Mouse (Mus musculus): ENCODE measurements at regions not wholly inside any gene's neighbourhood (a gene's known extent, or its start where the extent isn't known, plus 50 kb on each side); places are given as distances from the start of the nearest gene placed in this dataset.

DNA sequence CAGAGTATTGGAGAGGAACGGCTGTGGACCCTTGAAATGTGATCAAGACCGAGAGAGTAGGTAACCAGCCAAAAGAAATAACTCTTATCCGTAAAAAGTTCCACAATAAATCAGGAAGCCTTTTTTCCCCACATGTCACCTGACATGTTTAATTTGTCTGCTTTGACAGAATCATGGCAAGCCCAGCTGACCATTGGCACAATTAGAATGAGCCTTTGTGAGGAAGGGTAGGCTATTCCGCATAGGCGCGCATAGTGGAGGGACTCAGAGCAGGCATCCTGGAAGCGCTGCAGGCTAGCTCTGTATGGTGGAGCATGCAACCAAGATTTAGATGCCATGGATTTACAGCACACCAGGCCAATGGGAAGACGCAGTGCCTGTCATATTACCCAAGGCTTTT is 316.5 kb upstream of the Npvf start:
- no peak for DNase-seq (ENCODE audit: low read depth, low spot score)

DNA sequence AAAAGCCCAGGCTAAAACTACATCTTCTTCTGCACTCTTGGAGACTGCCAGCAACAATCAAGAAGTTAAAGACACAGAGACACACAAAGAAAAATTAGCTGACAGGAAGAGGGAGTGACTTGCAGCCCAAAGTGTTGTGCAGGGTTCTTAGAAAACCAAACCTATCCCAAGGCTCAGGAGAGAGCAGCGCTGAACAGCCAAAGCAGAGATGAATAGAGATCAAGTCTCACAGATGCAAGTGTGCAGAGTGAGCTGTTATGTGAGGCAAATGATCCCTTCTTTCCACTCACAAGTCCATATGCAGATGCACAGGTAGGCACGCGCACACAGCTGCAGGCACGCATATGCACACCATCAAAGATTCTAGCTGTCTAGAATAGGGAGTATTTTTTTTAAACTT is 318.0 kb upstream of the Npvf start:
- DNase-seq (ENCODE audit: low read depth, low spot score), result no peak

DNA sequence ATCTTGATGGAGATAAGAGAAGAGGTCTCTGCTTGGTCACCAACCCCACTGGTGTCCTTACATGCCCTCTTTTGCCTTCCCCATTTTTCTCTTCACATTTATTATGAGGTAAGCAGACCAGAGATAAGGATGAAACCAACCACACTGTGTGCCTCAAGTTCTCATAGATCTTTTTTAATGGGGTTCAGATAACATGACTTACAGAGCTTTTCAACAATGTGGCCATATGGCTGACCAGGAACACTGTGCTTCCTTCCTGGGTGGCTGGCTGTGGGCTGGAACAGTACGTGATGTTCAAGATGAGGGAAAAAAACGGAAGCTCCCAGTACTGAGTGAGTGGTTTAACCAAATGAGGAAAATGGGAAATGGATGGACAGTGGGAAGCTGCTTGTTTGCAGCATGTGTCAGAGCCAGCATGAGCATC is 319.0 kb upstream of the Npvf start:
- DNase-seq (ENCODE audit: low read depth, low spot score), result no peak

DNA sequence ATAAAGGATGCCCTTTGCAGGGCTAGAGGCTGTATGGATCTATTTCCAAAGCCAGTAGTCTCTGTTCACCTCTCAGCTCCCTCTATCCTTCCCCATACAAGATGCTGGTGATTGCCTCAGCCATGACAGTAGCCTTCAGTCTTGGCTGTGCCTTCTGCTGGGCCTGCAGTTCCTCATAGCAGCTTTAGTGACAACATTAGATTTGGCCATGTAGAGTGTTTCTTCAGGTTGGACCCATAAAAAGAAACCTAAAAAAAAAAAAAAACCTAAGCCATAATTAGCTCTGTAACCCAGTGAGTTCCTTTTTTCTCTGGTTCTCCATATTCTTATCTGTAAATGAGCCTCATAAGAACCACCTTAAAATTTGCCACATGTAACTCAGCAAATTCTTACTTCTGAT is 319.6 kb upstream of the Npvf start:
- no peak for DNase-seq (ENCODE audit: low read depth, low spot score)

DNA sequence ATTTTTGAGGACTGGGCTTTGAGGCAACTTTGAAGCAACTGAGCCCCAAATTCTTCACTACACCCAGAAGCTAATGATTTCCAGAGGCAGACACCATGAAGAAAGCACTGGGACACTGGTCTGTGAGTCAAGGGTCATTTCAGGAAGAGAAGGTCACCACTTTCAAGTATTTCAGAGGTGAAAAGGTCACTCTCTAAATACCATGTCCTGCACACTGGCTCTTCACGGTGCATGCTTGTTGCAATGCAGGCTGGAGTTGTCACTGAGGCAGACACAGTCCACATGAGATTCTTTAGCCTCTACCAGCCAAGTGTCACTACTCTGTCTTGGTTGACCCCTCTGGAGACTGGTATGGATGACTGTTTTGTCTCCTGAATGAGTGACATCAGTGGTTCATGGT is 320.7 kb upstream of the Npvf start:
- no peak for DNase-seq (ENCODE audit: low read depth, low spot score)

DNA sequence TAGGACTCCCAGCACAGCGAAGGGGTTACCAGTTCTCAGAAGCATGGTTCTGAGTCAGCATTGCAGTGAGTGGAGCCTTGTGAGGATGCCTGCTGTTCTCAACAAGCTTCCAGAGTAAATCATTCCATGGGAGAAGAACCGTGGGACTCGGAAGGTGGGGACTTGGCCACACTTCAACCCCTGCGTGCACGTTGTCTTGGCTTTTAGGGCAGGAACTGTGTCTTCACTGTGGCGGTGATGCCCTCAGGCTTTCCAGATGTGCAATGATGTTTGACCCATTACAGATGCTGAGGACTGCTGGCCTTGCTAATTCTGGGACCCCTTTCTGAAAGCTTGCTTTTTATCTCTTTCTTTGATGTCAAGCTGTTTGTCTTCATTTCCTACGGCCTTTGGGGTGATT is 322.7 kb upstream of the Npvf start:
- peak; percentile 49 for DNase-seq (ENCODE audit: low read depth, low spot score)

DNA sequence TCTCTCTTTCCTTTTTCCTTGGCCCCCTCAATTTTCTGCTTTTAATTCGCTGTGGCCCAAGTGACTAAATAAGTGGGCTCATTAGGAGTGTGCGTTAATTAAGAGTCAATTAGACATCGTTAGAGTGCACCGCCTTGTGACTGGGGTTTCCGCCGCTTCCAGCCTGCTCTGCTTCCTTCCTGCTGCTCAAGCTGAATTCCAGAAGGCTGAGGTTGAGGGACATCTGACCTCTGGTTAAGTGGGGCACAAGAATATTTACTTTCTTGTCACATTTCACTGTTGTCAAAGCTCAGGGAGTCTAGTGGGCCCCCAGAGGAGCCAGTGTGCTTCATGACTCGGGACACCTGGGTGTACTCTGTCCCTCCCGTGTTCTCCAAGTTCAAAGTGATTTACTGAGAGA is 323.1 kb upstream of the Npvf start:
- DNase-seq (ENCODE audit: low read depth, low spot score), result no peak

DNA sequence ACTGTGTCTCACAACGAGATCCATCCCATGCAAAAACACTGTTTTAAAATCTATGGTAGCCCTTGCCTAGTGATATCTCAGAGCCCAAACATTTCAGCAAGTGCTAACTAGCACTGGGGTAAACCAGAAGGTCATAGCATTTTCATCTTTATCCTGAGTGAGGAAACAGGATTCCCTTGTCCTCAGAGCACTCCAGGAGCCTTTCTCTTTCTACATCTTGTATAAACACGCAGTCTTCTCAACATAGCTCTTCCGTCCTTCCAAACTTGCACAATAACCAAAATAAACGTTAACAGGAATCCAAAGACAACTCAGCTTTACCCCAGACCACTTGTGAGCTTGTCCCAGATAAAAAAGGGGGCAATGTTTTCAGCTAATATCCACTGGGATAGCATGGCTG is 323.8 kb upstream of the Npvf start:
- no peak for DNase-seq (ENCODE audit: low read depth, low spot score)

DNA sequence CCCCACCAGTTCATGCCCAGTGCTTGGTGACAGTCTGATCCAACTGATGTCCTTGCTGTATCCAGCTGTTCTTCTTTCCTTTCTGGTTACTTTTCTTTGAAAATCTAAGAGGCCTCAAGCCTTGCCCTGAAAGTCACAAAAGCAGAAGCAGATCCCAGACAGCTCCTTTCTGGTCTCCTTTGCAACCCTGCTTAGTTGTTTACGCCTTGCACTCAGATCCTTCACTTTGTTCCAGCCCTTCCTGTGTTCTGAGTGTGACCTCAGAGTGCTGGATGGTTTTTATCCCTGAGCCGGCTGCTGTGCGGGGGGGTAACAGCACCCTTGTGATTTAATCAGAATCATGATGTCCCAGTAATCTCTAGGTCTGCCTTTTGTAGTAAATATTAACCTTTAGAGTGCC is 324.3 kb upstream of the Npvf start:
- no peak for DNase-seq (ENCODE audit: low read depth, low spot score)

DNA sequence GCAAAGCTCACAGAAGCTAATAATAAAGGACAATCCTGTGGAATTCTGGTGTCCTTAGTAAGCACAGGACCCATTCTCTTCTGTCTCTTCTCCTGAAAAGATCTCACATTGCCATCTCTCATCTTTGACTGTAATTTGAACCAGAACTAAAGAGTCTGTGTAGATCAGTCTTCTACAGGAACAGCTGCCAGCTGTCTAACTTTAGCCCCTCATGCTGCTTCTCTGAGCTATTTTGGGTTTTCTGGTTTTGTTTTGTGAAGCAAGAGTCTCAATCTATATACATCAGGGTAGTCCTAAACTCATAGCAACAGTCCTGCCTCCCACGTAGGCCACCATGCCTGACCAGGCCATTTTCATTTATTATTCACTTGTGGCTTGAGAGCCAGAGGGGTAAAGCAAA is 325.5 kb upstream of the Npvf start:
- DNase-seq (ENCODE audit: low read depth, low spot score), result no peak

DNA sequence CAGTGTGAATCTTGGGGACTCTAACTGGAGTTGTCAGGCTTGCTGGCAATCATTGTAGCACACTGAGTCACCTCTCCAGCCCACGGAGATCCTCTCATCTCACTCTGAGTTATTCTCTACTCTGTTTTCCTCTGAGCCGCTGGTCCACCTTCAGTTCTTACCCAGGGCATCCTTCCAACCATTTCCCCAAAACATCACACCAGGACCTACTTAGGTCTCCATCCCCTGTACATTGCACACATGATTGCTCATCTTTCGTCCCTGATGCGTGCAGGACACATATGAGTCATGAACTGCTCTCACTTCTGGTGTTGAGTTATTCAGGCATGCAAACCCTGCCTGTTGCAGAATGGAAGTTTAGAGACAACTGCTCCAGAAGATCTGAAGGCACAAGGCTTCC is 326.1 kb upstream of the Npvf start:
- DNase-seq (ENCODE audit: low read depth, low spot score), result no peak

DNA sequence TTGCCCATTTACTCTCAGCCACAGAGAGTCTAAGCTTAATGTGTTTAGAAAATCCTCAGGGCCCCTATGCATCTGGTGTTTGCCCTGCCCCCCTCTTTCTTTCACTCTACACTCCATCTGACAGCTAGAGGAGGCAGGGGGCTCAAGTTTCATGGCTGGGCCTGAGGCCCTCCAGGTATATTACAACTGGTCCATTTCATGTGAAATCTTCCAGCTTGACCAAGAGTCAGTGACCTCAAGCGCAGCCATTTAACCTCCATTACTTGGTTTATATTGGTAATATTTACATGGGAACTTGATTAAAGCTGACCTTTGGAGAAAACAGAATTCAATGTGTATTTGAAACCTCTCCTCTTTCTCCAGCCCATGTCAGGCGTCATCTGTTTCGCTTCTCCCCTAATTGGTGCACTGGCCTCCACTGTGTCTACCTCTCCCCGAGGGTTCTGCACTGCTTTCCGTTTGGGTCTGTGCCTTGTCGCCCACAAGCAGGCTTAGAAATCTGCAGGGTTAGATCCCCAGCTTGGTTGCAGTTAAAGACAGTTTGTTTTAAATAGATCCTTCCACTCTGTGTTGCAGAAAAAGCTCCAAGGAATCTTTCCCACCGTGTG is 327.6 kb upstream of the Npvf start:
- DNase-seq (ENCODE audit: low read depth, low spot score), result peak; percentile 77

DNA sequence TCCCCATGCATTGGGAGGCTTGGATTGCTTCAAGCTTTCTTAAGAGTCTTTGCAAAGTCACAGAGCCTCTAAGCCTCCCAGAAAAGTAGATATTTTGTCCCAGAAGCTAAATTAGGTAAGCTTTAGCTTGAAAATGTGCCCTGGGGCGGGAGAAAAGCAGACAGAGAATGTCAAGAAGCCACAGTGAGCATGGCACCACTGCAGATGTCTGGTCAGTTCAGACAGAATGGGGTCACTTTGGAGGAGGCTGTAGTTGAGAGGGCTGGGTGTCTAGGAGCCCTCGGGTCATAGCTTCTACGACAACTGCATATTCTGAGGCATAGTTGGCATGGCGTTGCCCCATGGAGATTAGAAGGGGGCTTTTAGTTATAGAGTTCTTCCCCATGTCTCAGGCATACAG is 328.6 kb upstream of the Npvf start:
- no peak for DNase-seq (ENCODE audit: low read depth, low spot score)

DNA sequence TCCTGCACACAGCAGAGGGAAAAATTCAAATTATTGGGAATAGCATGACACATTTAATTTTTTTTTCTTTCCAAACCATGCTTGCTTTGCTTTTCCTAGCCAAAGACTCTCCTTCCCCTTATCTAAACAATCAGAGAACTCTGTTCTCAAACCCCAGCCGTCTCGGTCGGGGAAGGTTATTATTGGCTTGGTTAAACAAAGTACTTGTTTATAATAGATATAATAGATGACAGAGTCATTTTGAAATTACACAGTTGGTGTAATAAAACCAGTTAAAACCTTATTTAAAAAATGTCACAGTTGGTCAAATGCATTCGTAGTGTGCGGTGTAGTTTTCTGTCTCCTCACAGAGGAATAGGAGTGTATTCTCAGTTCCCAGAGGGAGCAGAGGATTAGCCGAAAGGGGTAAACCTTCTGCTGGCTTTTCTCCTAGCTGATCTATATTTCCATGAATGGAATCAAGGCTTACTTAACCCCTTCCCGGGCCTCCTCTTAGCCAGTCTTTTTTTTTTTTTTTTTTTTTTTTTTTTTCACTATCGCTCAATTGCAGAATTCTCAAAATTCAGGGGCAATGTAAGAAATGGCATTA is 329.4 kb upstream of the Npvf start:
- no peak for DNase-seq (ENCODE audit: low read depth, low spot score)

DNA sequence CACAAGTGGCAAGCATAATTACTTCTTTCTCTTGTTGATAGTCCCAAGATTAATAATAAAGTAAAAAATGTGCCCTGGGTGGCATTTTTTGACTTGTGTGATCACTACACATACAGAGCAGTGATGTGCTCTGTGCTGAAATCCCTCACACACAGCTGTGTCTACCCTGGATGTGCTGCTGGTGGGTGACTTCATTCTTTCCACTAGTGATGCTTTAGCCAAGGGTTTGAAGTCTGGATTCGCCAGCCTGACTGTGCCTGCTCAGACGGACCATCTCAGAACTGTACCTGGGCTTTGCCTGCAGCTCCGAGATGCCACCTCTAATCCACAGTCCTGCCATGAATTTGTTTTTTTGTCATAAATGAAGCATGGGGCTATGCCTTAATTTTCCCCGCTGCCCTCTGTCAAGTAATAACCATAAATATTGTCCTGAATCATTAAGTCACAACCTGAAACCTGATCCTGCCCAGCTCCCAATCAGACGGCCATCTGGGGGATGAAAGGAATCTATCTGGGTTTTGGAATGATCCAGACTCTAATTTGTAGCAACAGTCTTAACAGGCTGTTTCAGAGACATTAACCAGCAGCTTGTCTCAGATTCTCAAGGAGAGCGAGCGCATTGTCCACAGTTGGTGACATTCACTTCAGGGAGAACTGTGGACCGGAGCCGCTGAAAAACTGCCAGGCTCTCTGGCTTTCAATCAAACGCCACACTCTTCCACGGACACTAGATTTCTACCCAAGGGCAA is 330.1 kb upstream of the Npvf start:
- DNase-seq (ENCODE audit: low read depth, low spot score), result peak; percentile 85

DNA sequence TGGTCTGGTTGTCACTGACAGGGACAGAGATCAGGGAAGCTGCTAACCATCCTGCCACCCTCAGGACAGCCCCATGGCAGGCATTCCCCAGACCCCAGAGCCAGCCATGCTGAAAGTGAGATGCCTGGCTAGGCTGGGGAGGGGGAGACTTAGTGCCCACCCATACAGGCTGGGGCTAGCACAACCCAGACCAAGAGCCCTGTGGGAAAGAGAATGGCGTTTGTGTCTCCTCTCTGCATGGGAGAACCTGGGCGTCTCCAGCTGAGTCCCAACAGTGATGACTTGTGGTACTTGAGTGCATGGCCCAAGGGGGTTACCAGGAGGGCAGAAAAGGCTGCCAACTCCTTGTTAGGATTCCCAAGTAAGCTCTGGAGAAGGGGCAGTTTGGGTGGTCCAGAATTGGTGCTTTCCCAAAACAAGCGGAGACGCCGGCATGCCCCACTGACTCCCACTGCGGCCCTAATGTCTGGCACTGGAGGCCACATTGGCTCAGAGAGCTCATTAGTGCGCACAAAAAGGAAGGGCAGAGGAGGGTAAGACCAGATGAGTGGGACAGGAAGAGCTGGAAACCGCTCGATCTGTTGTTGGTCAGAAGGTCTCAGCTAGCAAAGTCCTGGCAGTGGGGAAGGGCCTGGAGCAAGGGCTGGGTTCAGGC is 332.2 kb upstream of the Npvf start:
- peak; percentile 61 for DNase-seq (ENCODE audit: low read depth, low spot score)

DNA sequence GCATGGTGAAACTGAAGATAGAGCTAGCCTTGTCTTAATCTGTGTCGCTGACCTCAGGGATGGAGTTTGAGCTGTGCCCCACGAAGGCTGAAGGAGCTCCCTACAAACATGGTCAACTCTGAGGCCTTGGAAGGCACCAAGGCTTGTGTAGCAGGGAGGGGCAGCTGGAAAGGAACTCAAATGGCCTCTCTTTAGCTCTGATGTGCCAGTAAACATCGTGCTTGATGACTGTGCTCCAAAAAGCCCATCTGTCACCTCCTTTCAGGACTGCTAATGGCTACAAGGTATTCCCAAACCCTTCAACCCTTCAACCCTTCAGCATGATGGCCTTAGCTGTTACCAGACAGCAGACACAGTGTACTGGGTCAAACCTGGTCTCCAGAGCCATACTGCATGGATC is 334.3 kb upstream of the Npvf start:
- DNase-seq (ENCODE audit: low read depth, low spot score), result no peak

DNA sequence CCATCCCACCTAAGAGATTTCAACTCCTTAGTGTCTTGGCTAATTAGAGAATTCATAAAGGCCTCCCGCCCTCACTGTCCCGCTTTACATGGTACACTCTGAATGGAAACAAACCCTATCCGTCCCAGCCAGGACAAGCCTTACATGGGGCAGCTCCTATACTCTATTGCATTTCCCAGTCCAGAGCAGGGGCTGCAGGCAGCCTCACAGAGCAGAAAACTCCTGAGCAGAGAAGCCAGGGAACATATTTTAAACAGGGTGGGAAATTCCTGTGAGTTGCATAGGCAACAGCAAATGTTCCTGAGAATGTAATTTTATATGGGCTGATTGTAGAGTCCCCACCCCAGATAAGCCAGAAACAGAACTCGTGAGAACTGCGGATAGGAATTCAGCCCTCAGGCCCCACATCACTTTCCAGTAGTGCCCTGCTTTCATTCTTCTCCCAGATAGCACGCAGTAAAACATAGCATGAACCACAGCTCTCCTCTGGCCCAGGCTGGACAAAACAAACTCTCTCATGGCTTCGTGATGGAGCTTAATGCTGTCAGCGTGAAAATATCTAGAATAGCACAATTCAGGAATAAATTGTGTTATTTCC is 337.4 kb upstream of the Npvf start:
- DNase-seq (ENCODE audit: low read depth, low spot score), result no peak

DNA sequence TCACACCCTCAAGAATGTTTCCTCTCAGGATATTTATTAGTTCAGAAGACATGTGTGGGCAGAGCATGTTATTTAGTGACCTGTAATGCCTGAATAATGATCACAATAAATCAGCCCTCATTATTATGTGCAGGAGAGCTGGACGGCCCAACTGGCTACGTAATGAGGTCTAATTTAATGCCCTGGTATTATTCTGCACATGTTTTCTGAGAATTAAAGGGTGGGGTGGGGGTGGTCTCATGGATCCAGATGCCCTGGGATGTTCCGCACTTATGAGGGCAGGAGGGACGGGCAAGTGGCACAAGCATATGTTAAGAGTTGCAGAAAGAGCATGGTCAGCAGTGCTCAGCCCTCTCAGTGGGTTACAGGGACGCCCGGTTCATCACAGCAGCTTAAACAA is 339.7 kb upstream of the Npvf start:
- peak; percentile 64 for DNase-seq (ENCODE audit: low read depth, low spot score)

DNA sequence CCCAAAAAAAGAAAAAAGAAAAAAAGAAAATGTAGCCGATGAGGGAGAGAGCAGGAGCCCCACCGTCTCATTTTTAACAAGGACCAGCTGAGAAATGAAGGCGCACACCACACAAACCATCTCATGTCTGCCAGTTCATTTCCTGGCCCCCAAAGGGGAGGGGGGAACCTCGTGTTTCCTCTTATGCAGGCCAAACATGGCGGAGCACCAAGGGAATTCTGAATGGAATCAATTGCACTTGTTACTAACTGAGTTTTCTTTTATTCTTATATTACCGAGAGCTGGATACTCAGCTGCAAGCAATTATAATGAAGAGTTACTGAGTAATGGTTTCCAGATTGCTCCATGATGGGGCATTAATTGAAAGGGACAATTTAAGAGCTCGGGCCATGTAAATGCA is 348.5 kb upstream of the Npvf start:
- peak; percentile 90 for DNase-seq (ENCODE audit: low read depth, low spot score)

DNA sequence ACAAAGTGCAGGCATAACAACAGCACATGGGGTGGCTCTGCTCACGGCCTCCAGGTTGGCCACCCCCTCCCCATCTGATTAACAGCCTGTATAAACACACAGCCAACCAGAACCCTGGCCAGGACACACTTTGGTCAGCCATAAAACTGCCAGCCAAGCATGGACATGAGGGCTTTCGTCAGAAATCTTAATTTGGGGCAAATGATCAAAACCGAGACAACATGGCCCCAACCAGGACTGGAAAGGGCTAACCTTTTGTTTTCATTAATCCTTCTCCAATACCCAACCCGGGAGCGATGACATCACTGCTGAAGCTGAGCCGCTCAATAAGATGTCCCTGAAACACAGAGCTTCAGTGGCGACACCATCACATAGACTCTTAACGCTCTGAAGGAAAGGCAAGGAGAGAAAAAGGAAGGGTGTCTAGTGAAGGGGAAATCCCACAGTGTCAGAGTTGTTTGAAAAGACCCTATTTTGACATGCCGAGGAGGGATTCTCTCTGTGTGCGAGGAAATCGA is 351.9 kb upstream of the Npvf start:
- peak; percentile 74 for DNase-seq (ENCODE audit: low read depth, low spot score)

Measured in forelimb bud, embryonic 11.5 days (tissue).